Mouse (Mus musculus) layer of hippocampus, postnatal 36 days (tissue): ENCODE data around the gene Tnfsf9. TPM values are rescaled to one million over a fixed set of nuclear protein-coding genes. Genes with fewer than 3 reads are reported as not detected.
"Not testable (repeated sequence)": the region's sequence is repeated elsewhere in the genome, so short reads cannot be mapped to it uniquely, and the experiment has no call there.

Experiments
- DNase-seq, 2 experiments: peaks; one replicate each; pipeline ENCODE4 v3.0.0; 2022
- total RNA-seq, 2 experiments: library from RNA; stranded (reverse); gene quantifications; 2 replicates each; pipeline ENCODE4 v1.2.3; 2021

Gene Tnfsf9
- total RNA-seq, 2 experiments from 2014 or later = 0.88 to 1.1 TPM

DNA sequence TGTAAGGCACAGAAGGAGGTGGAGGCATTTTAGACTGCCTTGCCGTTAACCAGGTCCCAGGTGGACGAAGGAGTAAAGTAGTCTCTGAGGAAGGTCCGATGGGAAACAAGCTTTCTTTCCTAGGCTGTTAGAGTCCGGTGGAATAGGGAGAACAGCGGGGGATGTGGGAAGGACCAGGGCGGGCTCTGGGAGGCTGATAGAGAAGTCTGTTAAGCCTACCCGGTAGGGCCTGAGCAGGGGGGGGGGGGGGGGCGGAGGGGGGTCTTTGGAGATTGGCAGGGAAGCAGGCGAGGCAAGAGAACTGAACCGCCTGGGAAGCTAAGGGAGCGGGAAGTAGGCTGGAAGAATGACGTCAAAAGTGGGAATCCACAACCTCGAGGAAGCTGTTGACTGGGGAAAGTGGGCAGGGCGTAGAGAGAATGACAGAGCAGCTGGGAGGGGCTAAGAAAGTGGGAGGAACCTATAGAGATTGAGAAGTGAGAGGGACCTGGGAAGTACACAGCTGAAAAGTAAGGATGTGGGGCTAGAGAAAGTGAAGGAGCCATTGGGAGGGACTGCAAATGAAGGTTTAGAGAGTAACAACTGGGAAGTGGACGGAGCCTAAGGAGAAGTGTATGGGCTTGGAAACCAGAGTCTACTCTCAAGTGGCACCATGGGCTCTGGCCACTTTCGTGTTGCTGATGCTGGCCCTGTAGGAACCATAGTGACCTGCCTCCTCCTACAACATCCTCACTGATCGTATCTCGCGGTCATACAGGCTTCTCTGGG, 9.1 kb upstream of the Tnfsf9 start:
- DNase-seq = no peak

DNA sequence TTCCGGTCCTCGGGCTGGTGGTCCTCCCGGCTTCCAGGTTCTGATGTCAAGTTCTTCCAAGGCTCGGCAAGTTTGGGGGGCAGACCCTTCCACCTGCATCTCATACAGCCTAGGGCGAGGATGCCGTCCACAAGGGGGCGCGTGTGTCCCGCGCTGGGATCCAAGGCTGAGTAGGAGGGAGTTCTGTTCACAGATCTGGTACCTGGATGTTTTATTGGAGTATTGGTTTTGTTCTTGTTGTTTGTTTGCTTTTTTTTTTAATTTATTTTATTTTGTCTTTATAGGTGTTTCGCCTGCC, 8.6 kb upstream of the Tnfsf9 start:
- DNase-seq = peak; percentile 83 to 85

DNA sequence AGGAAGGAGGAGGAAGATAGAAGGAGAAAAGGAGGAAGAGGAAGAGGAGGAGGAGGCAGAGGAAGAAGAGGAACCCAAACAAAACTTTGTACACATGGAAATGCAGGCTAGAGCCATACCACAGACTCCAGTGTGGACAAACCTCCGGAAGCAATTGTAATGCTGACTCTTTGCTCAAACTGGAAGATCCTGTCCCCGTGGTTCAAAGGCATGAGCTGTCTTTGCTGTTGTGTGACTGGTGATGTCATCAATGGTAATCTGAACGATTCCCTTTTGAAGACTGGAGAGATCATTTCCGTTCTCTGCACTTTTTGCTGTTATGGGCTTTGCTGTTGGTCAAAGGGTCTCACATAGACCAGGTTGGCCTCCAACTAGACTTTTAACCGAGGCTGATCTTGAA, 6.8 kb upstream of the Tnfsf9 start:
- DNase-seq = no peak

DNA sequence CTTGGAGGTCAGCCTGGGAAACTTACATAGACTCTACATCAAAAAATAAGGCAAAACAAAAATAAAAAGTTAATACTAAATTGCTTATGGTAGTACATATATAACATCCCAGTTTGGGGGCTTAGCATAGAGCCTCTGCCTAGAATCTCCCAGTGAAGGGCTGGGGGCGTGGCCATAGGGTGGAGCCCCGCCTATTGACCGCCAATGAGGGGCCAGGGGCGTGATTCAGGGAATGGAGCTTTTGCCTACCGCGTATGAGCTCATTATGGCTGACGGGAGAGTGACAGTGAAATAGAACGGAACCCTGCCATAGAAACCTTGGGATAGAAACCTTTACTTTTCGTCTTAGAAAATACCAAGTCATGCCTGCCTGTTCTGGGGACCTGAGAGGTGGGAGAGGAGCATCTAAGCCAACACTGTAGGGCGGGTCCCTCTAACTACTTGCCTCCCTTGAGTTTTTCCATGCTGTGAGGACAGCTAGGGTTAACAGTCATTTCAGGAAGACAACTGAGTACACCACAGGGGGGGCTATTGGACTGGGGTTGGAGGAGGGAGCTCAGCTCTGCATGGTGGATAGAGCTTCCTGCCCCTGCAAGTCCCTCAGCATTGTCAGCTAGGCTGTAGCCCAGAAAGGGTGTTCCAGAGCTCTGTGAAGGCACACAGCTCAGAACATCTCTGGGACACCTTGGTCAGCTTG, 5.3 kb upstream of the Tnfsf9 start:
- no peak for DNase-seq

GRCm38 (mm10) chr17:57102276-57102675, 2.8 kb upstream of the Tnfsf9 start:
- DNase-seq = no peak

GRCm38 (mm10) chr17:57104496-57104895, 629 bp upstream of the Tnfsf9 start:
- DNase-seq = no peak

- no peak for DNase-seq
Observed at GRCm38 (mm10) chr17:57106035-57106368, 877 bp downstream of the Tnfsf9 start.

- DNase-seq = no peak
Observed at GRCm38 (mm10) chr17:57107064-57107463, 1.9 kb downstream of the Tnfsf9 start.

- DNase-seq = no peak
Observed at GRCm38 (mm10) chr17:57108040-57108665, 3.0 kb downstream of the Tnfsf9 start.

DNA sequence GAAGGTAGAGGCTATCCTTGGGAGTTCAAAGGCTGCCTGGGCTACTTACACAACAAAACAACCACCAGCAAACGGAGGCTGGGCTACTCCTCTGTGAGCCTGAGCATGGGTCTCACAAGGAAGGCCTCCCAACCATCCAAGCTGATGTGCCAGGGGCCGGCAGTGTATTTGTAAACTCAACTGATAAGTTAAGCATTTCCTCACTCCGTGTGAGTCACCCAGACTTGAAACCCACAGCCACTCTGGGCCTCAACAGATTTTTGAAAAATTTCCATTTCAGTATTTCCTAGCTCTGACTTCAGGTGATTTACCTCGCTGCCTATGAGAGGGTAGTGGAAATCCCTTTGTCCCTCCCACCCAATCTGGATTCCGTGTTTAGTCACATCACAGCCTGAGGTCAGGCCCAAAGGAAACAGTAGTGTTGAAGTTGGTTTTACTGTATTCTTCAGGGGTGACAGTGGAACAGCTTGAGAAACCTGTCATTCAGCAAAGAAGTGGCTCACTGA, 3.6 kb downstream of the Tnfsf9 start:
- no peak for DNase-seq

DNA sequence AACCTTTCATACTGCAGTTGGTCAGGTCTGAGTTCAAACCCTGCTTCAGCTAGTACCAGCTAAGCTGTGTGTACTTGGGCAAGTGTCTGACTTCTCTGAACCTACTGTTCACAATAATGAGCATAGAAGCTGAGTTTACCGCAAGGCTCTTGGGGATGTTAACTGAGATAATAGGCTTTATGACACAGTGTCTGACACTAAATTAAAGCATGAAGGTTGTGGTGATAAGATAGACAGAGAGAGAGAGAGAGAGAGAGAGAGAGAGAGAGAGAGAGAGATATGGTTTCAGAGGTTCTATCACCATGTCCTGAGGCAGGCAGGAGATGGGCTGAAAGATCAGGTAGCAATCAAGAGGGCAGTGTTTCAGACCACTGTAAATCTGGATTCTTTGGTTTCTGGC, 4.9 kb downstream of the Tnfsf9 start:
- DNase-seq = no peak

DNA sequence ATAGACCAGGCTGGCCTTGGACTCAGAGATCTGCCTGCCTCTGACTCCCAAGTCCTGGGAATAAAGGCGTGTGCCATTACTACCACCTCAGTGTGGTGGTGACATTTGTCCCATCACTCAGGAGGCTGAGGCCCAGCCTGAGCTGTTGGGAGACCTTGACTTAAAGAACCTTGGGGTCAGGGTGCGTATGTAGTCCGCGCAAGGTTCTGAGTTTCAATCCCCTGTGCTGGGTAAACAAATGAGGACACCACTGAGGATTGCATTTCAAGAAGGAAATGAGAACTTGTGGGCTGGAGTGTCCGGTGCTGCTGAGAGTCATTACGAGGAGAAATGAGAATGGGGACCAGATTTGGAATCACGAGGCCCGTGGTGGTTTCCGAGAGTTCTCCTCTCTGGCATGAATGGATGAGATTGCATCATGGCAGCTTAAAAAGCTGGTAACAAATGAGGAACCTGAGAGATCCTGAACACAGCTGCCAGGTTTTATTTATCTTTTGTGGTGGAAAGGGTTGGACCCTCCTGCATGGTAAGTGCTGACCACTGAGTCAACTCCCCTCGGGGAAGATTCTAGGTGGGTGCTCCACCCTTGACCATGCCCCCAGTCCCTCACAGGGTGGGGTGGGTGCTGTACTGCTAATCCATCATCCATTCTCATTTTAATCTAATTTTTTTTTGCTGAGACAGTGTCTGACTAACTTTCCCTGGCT, 7.8 kb downstream of the Tnfsf9 start:
- DNase-seq = no peak

DNA sequence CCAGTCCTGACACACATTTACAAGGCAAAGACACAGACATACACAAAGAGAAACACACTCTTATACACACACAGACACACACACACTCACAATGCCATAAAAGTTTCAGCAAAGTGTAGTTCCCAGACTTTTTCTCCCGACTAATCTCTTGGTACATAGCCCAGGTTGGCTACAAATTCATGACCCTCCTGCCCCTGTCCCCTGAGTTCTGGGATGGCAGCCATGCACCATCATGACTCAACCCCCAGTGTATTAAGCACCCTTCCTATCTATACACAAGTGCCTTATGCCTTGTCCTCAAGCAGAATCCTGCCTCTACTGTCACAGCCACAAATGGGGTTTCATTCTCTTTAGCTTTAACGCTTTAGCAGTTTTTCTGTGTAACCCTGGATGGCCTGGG, 11.7 kb downstream of the Tnfsf9 start:
- no peak for DNase-seq

GRCm38 (mm10) chr17:57118524-57119349, 13.6 kb downstream of the Tnfsf9 start:
- no peak for DNase-seq

DNA sequence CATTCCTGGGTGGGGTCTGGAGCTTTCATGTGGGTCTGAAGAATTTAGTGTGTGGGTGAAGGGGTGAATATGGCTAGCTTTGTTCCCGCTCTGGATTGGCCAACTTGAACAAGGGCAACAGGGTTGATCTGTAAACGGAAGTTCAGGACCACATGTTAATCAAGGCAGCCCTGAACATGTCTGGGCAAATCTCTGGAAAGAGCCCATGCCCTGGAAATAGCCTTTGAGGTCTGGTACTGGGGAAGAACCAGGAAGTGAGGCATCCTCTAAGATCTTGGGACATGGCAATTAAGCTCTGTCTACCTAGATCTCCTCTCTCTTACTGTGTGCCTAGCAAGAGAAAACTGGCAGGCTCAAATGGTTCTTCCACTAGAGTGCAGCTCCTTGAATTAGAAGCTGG, 16.7 kb downstream of the Tnfsf9 start:
- no peak for DNase-seq

DNA sequence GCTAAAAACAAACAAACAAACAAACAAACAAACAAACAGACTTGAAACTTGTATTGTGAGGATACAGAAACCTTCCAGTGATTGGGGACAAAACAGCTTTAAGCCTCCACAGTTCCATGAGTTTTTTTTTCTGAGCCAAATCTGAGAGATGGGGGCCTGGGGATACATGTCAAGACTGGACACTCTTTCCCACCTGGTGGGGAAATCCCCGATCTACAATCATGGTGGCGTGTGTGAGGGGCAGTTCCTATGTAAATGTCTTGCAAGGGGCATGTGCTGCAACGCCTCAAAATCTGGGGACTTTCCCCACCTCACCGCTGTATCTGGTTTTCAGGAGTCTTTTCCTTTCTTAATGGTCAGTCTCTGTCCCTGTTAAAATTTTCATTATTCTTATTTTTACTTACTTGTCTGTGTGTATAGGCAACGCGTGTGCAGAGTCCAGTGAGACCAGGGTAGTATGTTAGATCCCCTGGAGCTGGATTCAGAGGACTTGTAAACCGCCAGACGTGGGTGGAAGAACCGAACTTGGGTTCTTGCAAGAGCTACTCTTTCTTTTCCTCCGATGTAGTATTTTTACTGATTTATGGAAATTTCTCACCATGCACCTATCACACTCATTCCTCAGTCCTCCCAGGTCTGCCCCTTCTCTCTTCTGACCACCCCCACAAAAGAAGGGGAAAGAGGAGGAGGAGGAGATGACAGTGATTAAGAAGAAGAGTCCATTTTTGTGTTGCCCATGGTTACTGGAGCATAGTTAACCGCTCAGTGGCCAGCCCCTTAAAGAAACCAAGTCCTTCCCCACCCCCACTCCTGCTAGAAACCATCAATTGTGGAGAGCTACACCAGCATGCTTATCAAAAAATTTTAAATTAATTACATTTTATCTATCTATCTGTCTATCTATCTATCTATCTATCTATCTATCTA, 18.3 kb downstream of the Tnfsf9 start:
- no peak for DNase-seq

- DNase-seq = no peak
Observed at GRCm38 (mm10) chr17:57124792-57125191, 19.7 kb downstream of the Tnfsf9 start.

- no peak for DNase-seq
Observed at GRCm38 (mm10) chr17:57125853-57126622, 20.9 kb downstream of the Tnfsf9 start.

- DNase-seq = no peak
Observed at GRCm38 (mm10) chr17:57131793-57132192, 26.7 kb downstream of the Tnfsf9 start.

DNA sequence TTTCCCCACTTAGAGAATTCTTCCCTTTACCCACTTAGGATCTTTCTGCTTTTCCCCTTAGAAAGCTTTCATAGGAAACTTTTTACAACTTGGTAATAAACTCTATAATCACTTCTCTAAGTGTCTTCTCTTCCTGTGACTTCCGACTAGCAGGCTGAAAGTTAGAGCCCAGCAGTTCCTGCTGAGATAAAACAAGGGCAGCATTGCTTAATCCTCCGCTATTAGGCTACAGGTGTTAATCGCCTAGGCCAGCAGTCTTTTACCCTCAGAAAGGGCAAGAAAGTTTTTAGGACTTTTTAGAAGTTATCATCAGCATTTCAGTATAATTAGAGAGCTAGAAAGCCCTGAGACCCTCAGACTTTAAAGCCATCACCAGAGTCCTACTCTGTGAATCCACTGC, 28.9 kb downstream of the Tnfsf9 start:
- DNase-seq = not testable (repeated sequence)
